Mouse (Mus musculus): Measurements from ENCODE around the gene Sertad2.

- no peak for TF ChIP-seq EP300 (IDR thresholded peaks at IDR 0.05; ENCODE audit: low read depth)
- no peak for TF ChIP-seq CTCF (IDR thresholded peaks at IDR 0.05; ENCODE audit: low read depth)
Measured at GRCm38 (mm10) chr11:20645521-20645920, 102.5 kb downstream of the Sertad2 start.
